In the genomic region with DNA sequence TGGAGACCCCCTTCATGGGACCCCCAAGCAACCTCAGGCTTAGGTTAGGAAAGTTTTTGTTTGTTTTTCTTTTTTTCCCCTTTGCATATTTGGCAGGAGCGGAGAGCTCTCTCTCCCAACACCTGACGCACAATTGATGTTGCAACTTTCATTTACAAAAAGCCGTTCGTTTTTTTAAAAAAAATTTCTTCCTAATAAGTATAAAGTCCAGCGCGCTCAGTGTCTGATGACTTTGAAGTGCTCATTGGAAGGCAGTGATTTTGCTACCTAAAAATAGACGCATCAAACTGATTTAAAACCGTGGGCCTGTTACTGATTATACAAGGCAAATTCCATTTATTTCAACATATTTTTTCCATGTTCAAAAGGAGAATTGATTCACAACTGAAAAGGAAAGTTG, we compare ENCODE assay signal across 8 mouse cellular contexts. TPM values are rescaled to one million over a fixed set of nuclear protein-coding genes. Genes with fewer than 3 reads are reported as not detected.
A peak's percentile ranks its signal among the peaks of the same experiment; 100 is the strongest.
DNase-seq lines count a peak whose midpoint lies in the region; ATAC-seq and TF ChIP-seq lines count a peak whose summit lies in the region.

No protein-coding gene starts in this region.

- DNase-seq in heart, adult 18-20 months = no peak
- DNase-seq in intestine, embryonic 14.5 days (ENCODE audit: low spot score) = no peak
- DNase-seq in urinary bladder, postnatal 10 days (ENCODE audit: low spot score) = no peak
- no peak for DNase-seq in cerebellum, postnatal 36 days

- H3K27me3 ChIP-seq in heart, embryonic 11.5 days (ENCODE audit: control insufficient read depth, insufficient read depth, low read length) = no peaks in the 10 kb centered on the region
- H3K27me3 ChIP-seq in intestine, embryonic 14.5 days (replicated peaks; ENCODE audit: control insufficient read depth, insufficient read depth, low read length) = no peaks in the 10 kb centered on the region
- no peaks in the 10 kb centered on the region for H3K27me3 ChIP-seq in midbrain, embryonic 12.5 days

- H3K4me3 ChIP-seq in heart, embryonic 11.5 days (ENCODE audit: low read depth, low read length) = peak overlapping the region; percentile 86
- peak overlapping the region; percentile 100 for H3K4me3 ChIP-seq in bone marrow macrophage, adult 2 months (ENCODE audit: insufficient read depth, low read length)
- peak overlapping the region; percentile 87 for H3K4me3 ChIP-seq in intestine, embryonic 14.5 days (ENCODE audit: low read depth, low read length)
- H3K4me3 ChIP-seq in midbrain, embryonic 12.5 days = peak overlapping the region; percentile 90

- no peak for ATAC-seq in heart, embryonic 11.5 days (replicated peaks; ENCODE audit: insufficient number of reproducible peaks, low FRiP score, low TSS enrichment)
- no peak for ATAC-seq in intestine, embryonic 14.5 days (replicated peaks; ENCODE audit: low FRiP score, low TSS enrichment, low read depth)
- no peak for ATAC-seq in midbrain, embryonic 12.5 days (ENCODE audit: low FRiP score, low read depth)
- ATAC-seq in cerebellum, adult (ENCODE audit: insufficient number of reproducible peaks, low FRiP score, low TSS enrichment) = no peak

- no peak for TF ChIP-seq POLR2A in bone marrow macrophage, adult 2 months (IDR thresholded peaks at IDR 0.05; ENCODE audit: borderline replicate concordance, low read depth, low read length)

- peaks cover 12% of the 10 kb centered on the region; the same call in 1 of the 2 replicates for H3K4me1 ChIP-seq in heart, embryonic 11.5 days (ENCODE audit: control insufficient read depth, insufficient read depth, low read length)
- peaks cover 8% of the 10 kb centered on the region for H3K4me1 ChIP-seq in bone marrow macrophage, adult 2 months (ENCODE audit: control insufficient read depth, insufficient read depth, low read length)
- H3K4me1 ChIP-seq in intestine, embryonic 14.5 days (replicated peaks; ENCODE audit: control insufficient read depth, insufficient read depth, low read length) = peaks cover 14% of the 10 kb centered on the region
- H3K4me1 ChIP-seq in midbrain, embryonic 12.5 days = peaks cover 17% of the 10 kb centered on the region

- TF ChIP-seq CTCF in bone marrow macrophage, adult 2 months (IDR thresholded peaks at IDR 0.05; ENCODE audit: low read depth, low read length) = no peak

- peak overlapping the region; percentile 89 for H3K9ac ChIP-seq in heart, embryonic 11.5 days (ENCODE audit: low read depth, low read length)
- peak overlapping the region; percentile 53 for H3K9ac ChIP-seq in intestine, embryonic 14.5 days (ENCODE audit: low read length)
- peak overlapping the region; percentile 60; the same call in 1 of the 2 replicates for H3K9ac ChIP-seq in midbrain, embryonic 12.5 days (replicated peaks)

- H3K36me3 ChIP-seq in heart, embryonic 11.5 days (ENCODE audit: control insufficient read depth, insufficient read depth, low read length) = no peaks in the 10 kb centered on the region; the same call in 1 of the 2 replicates
- no peaks in the 10 kb centered on the region for H3K36me3 ChIP-seq in intestine, embryonic 14.5 days (ENCODE audit: control insufficient read depth, insufficient read depth, low read length)
- H3K36me3 ChIP-seq in midbrain, embryonic 12.5 days = no peaks in the 10 kb centered on the region

- H3K4me2 ChIP-seq in heart, embryonic 11.5 days = peak overlapping the region; percentile 93
- peak overlapping the region; percentile 91 for H3K4me2 ChIP-seq in intestine, embryonic 14.5 days (ENCODE audit: low read length)
- H3K4me2 ChIP-seq in midbrain, embryonic 12.5 days (replicated peaks) = peak overlapping the region; percentile 79

- 5% methylated on average over 8 of the region's 8 CpGs for WGBS in heart, embryonic 11.5 days (ENCODE audit: insufficient replicate concordance)
- 7% methylated on average over 8 of the region's 8 CpGs for WGBS in intestine, embryonic 14.5 days
- 15% methylated on average over 8 of the region's 8 CpGs for WGBS in midbrain, embryonic 12.5 days

- peak overlapping the region; percentile 93 for H3K27ac ChIP-seq in heart, embryonic 11.5 days (ENCODE audit: low read depth, low read length)
- no peak overlapping the region for H3K27ac ChIP-seq in bone marrow macrophage, adult 2 months (ENCODE audit: insufficient read depth, low read depth, low read length)
- H3K27ac ChIP-seq in intestine, embryonic 14.5 days (ENCODE audit: low read depth) = peak overlapping the region; percentile 94; the same call in 1 of the 2 replicates
- H3K27ac ChIP-seq in midbrain, embryonic 12.5 days (replicated peaks) = no peak overlapping the region

- no peaks in the 10 kb centered on the region for H3K9me3 ChIP-seq in heart, embryonic 11.5 days (replicated peaks; ENCODE audit: control insufficient read depth, low read length)
- no peaks in the 10 kb centered on the region for H3K9me3 ChIP-seq in intestine, embryonic 14.5 days (ENCODE audit: control insufficient read depth, low read length)
- H3K9me3 ChIP-seq in midbrain, embryonic 12.5 days = no peaks in the 10 kb centered on the region

RNA-seq across cellular contexts. Expression of gene Adk, which starts 0.8 kb away (rescaled TPM):
- polyA plus RNA-seq in heart, embryonic 11.5 days (2014; fragmentation: Nextera tagmentation; extraction: Ambion mirVana) = 261 and 271 TPM in 2 replicates
- 100 to 1,000 TPM; 228 to 242 TPM for total RNA-seq in heart, adult 18-20 months (2021)
- polyA plus RNA-seq in bone marrow macrophage, adult 2 months (2012; ENCODE audit: insufficient read depth, insufficient read length, missing spikeins) = 24.2 and 26.6 TPM in 2 replicates
- 180 TPM in 2 replicates for polyA plus RNA-seq in intestine, embryonic 14.5 days (2014; fragmentation: Nextera tagmentation; extraction: Ambion mirVana)
- polyA plus RNA-seq in midbrain, embryonic 12.5 days (2016; fragmentation: Nextera tagmentation; extraction: Ambion mirVana) = 84.3 and 84.7 TPM in 2 replicates

RNA-seq across cellular contexts. Expression of gene Ap3m1, which starts 0.8 kb away (rescaled TPM):
- polyA plus RNA-seq in heart, embryonic 11.5 days (2014; fragmentation: Nextera tagmentation; extraction: Ambion mirVana) = 84.6 and 98.0 TPM in 2 replicates
- 10 to 100 TPM; 48.1 to 48.8 TPM for total RNA-seq in heart, adult 18-20 months (2021)
- 37.8 and 38.3 TPM in 2 replicates for polyA plus RNA-seq in bone marrow macrophage, adult 2 months (2012; ENCODE audit: insufficient read depth, insufficient read length, missing spikeins)
- polyA plus RNA-seq in intestine, embryonic 14.5 days (2014; fragmentation: Nextera tagmentation; extraction: Ambion mirVana) = 73.3 and 82.7 TPM in 2 replicates
- 121 TPM in 2 replicates for polyA plus RNA-seq in midbrain, embryonic 12.5 days (2016; fragmentation: Nextera tagmentation; extraction: Ambion mirVana)

Comparison
In these comparisons a context has a peak if more than half of its experiments do, and no peak if none do; other contexts are left out.
1. H3K27ac ChIP-seq: peak in heart, embryonic 11.5 days (single experiment) and intestine, embryonic 14.5 days (single experiment); none in bone marrow macrophage, adult 2 months (single experiment) and midbrain, embryonic 12.5 days (single experiment).
2. Peak in every context shown above with its lines, with median percentiles within 50 percentile points of each other: H3K4me2 ChIP-seq, H3K4me3 ChIP-seq and H3K9ac ChIP-seq.